Comparison of ENCODE assay signal across 12 mouse cellular contexts in genomic region chr10:22153147-22153690, GRCm38 (mm10). TPM values are rescaled to one million over a fixed set of nuclear protein-coding genes. Genes with fewer than 3 reads are reported as not detected.
"Had no signal": no experiment of that assay in that cellular context is flagged by ENCODE, and none has a peak within 500 bp of the region (broad histone marks: within the 10 kb centered on the region; RNA-seq: fewer than 3 reads in every experiment).

No protein-coding gene starts in this region.

RNA-seq across cellular contexts. Expression of gene E030030I06Rik, which starts 4.1 kb away (rescaled TPM):
- total RNA-seq: megakaryocyte-erythroid progenitor cell, adult 5-6 weeks had no signal

RNA-seq across cellular contexts. Expression of gene Raet1e, which starts 5.2 kb away (rescaled TPM):
- total RNA-seq: layer of hippocampus, adult 2 months; layer of hippocampus, postnatal 25 days; left cerebral cortex, adult 18-20 months; left cerebral cortex, postnatal 25 days; megakaryocyte-erythroid progenitor cell, adult 5-6 weeks; monocyte, adult 5-6 weeks had no signal

RNA-seq across cellular contexts. Expression of gene H60b, which starts 5.2 kb away (rescaled TPM):
- total RNA-seq: layer of hippocampus, adult 2 months; layer of hippocampus, postnatal 25 days; left cerebral cortex, postnatal 25 days; megakaryocyte progenitor cell, adult 5-6 weeks; megakaryocyte-erythroid progenitor cell, adult 5-6 weeks; monocyte, adult 5-6 weeks had no signal
- polyA plus RNA-seq: large intestine, adult 2 months; liver, adult 2 months; liver, embryonic 16.5 days; lung, adult 2 months; thymus, adult 2 months had no signal
